Mouse (Mus musculus) MEL (cell line): ENCODE data around the gene Slc16a1.

ENCODE experiments used
- GABPA ChIP-seq: IDR thresholded peaks from 2 replicates; pipeline ENCODE4 v1.6.1; 2012; ENCODE audit warnings: low read depth, mild to moderate bottlenecking, inconsistent platforms, low read length, improper control_type of control experiment, moderate library complexity
- USF1 ChIP-seq: IDR thresholded peaks from 2 replicates; pipeline ENCODE4 v1.6.1; 2014; ENCODE audit warnings: low read depth, mild to moderate bottlenecking, inconsistent platforms, low read length, improper control_type of control experiment, moderate library complexity

- TF ChIP-seq GABPA (no peak), USF1 (no peak)
These were observed 36.8 kb upstream of the Slc16a1 start for GRCm38 (mm10) chr3:104601680-104602079.
